Mouse (Mus musculus) liver, adult 2 months (tissue): ENCODE measurements around the gene Arfgap2.

Source experiments
- CTCF ChIP-seq: fragments of 200-500 bp; IDR thresholded peaks from 2 replicates; pipeline ENCODE4 v1.5.1; 2011; ENCODE audit warnings: low read depth, low read length, control low read depth
- POLR2A ChIP-seq: fragments of 200-500 bp; IDR thresholded peaks from 2 replicates; pipeline ENCODE4 v1.6.1; 2011; ENCODE audit warnings: low read length, control low read depth; ENCODE audit not compliant: insufficient read depth; ENCODE audit errors: extremely low read depth

DNA sequence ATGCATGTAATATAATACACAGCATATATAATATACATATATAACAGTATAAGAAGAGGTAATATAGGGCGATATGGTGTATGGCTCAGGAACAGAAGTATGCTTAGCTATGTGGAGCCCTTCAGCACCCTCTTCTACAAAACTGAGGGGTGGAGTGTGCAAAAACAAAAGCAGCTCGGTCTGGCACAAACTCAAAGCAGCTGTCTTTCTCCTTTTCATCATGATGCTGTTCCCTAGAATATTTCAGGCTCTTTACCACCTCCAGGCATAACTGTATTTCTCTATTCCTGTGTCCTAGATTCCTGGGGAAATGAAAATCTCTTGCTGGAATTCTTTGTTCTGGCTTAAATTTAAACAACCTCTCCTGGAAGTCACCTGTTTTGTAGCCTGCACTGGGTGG, 35.0 kb upstream of the Arfgap2 start:
- TF ChIP-seq CTCF (no peak), POLR2A (no peak)
